Comparison of ENCODE assay signal across 33 mouse cellular contexts in the genomic region with DNA sequence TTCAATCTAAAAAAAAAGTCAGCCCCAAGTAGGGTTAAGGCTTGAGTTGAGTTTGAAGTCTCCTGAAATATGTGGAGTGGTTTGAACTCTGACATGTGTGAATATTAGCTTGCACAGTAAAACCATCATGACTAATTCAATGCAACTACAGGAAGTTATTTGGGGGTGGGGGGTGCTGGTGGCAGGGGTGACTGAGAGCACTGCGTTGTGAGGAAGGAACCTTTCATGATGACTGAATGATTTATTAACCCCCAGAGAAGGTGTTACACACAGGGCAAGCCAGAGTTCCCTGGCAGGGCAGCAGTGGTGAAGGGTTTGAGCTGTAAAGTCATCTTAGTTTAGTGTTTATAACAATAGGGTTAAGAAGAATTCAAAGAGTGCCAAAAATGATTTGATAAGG. TPM values are rescaled to one million over a fixed set of nuclear protein-coding genes. Genes with fewer than 3 reads are reported as not detected.
DNase-seq lines count a peak whose midpoint lies in the region; ATAC-seq and TF ChIP-seq lines count a peak whose summit lies in the region.
"Had no signal": no experiment of that assay in that cellular context is flagged by ENCODE, and none has a peak within 500 bp of the region (broad histone marks: within the 10 kb centered on the region; RNA-seq: fewer than 3 reads in every experiment).

No protein-coding gene starts in this region.

- peaks cover 3% of the 10 kb centered on the region; the same call in 1 of the 2 replicates for H3K4me1 ChIP-seq in kidney, adult 2 months (ENCODE audit: control insufficient read depth, insufficient read depth, low read length)
- no peaks in the 10 kb centered on the region; the same call in 1 of the 2 replicates for H3K4me1 ChIP-seq in limb, embryonic 11.5 days (ENCODE audit: control insufficient read depth, insufficient read depth, low read length)
- peaks cover 57% of the 10 kb centered on the region for H3K4me1 ChIP-seq in limb, embryonic 10.5 days
- no peaks in the 10 kb centered on the region for H3K4me1 ChIP-seq in lung, postnatal 0 days (ENCODE audit: insufficient read depth, low read depth, low read length)
- H3K4me1 ChIP-seq: liver, embryonic 13.5 days; stomach, embryonic 15.5 days had no signal

- DNase-seq in kidney, adult 2 months = peak; percentile 9
- no peak for DNase-seq in kidney, adult 18-20 months
- no peak for DNase-seq in limb, embryonic 11.5 days (ENCODE audit: low spot score)
- no peak for DNase-seq in limb, embryonic 10.5 days (ENCODE audit: low spot score)
- no peak for DNase-seq in lung, postnatal 0 days (ENCODE audit: low spot score)
- no peak for DNase-seq in thymus, adult 18-20 months
- DNase-seq: adrenal gland, postnatal 14 days; cerebellum, adult 11 months; cerebellum, adult 9-10 months; cerebellum, postnatal 36 days; gastrocnemius, postnatal 25 days; heart, adult 2 months; heart, postnatal 10 days; liver, embryonic 13.5 days; lung, adult 18-20 months; lung, postnatal 10 days; midbrain, embryonic 14.5 days; retina, postnatal 1 day; right cerebral cortex, postnatal 14 days; thymus, postnatal 25 days had no signal

- no peak overlapping the region for H3K9ac ChIP-seq in limb, embryonic 11.5 days (ENCODE audit: low read length)
- no peak overlapping the region for H3K9ac ChIP-seq in lung, postnatal 0 days (replicated peaks; ENCODE audit: low read depth)
- H3K9ac ChIP-seq: embryonic facial prominence, embryonic 12.5 days; heart, embryonic 13.5 days; hindbrain, embryonic 15.5 days; kidney, embryonic 15.5 days; limb, embryonic 15.5 days; liver, embryonic 13.5 days; stomach, embryonic 15.5 days had no signal

- ATAC-seq in limb, embryonic 11.5 days (ENCODE audit: insufficient number of reproducible peaks, low FRiP score, low TSS enrichment, low read depth) = peak; percentile 44; the same call in 1 of the 2 replicates
- peak; percentile 63 to 71 for ATAC-seq in hematopoietic stem cell, adult 5-6 weeks (replicated peaks in 1 of 2; ENCODE audit: insufficient read depth in 1 of 2, low FRiP score in 2 of 2, low TSS enrichment in 1 of 2, low read depth in 1 of 2, poor library complexity in 2 of 2, severe bottlenecking in 2 of 2)
- ATAC-seq in lung, postnatal 0 days = no peak
- ATAC-seq: CD4-positive, CD25-positive, alpha-beta regulatory T cell, adult 4 months; forebrain, embryonic 14.5 days had no signal

- no peak for TF ChIP-seq EP300 in lung, postnatal 0 days (IDR thresholded peaks at IDR 0.05)

- no peak for TF ChIP-seq POLR2A in kidney, adult 2 months (IDR thresholded peaks at IDR 0.05; ENCODE audit: low read depth, low read length)

- WGBS in kidney, adult 2 months = 2% methylated on average over 1 of the region's 1 CpGs
- WGBS in limb, embryonic 11.5 days = 0% methylated on average over 1 of the region's 1 CpGs
- WGBS in limb, embryonic 10.5 days = 3% methylated on average over 1 of the region's 1 CpGs
- 11% methylated on average over 1 of the region's 1 CpGs for WGBS in lung, postnatal 0 days

- no peak overlapping the region for H3K4me3 ChIP-seq in kidney, adult 2 months (ENCODE audit: insufficient read depth, low read depth, low read length)
- H3K4me3 ChIP-seq in limb, embryonic 11.5 days (ENCODE audit: low read depth, low read length) = no peak overlapping the region
- no peak overlapping the region for H3K4me3 ChIP-seq in limb, embryonic 10.5 days
- H3K4me3 ChIP-seq in lung, postnatal 0 days (ENCODE audit: low read depth, low read length) = no peak overlapping the region
- H3K4me3 ChIP-seq: embryonic facial prominence, embryonic 12.5 days; heart, adult 2 months; heart, embryonic 13.5 days; hindbrain, embryonic 10.5 days; hindbrain, embryonic 15.5 days; kidney, embryonic 15.5 days; layer of hippocampus, adult 2 months; left cerebral cortex, adult 2 months; limb, embryonic 15.5 days; liver, embryonic 13.5 days; stomach, embryonic 15.5 days had no signal

- no peak overlapping the region for H3K27ac ChIP-seq in kidney, adult 2 months (ENCODE audit: insufficient read depth, low read depth, low read length)
- H3K27ac ChIP-seq in limb, embryonic 11.5 days (replicated peaks; ENCODE audit: low read depth, low read length) = no peak overlapping the region
- no peak overlapping the region for H3K27ac ChIP-seq in limb, embryonic 10.5 days
- H3K27ac ChIP-seq in lung, postnatal 0 days (ENCODE audit: low read length) = no peak overlapping the region
- H3K27ac ChIP-seq: embryonic facial prominence, embryonic 12.5 days; heart, adult 2 months; heart, embryonic 13.5 days; hindbrain, embryonic 10.5 days; hindbrain, embryonic 15.5 days; kidney, embryonic 15.5 days; layer of hippocampus, adult 2 months; left cerebral cortex, adult 2 months; limb, embryonic 15.5 days; liver, embryonic 13.5 days; macrophage; stomach, embryonic 15.5 days had no signal

- H3K4me2 ChIP-seq in limb, embryonic 11.5 days (ENCODE audit: low read depth, severe bottlenecking) = no peak overlapping the region
- H3K4me2 ChIP-seq in lung, postnatal 0 days (replicated peaks; ENCODE audit: low read depth, low read length) = no peak overlapping the region
- H3K4me2 ChIP-seq: embryonic facial prominence, embryonic 12.5 days; heart, embryonic 13.5 days; hindbrain, embryonic 15.5 days; kidney, embryonic 15.5 days; limb, embryonic 15.5 days; liver, embryonic 13.5 days; stomach, embryonic 15.5 days had no signal

- H3K36me3 ChIP-seq in kidney, adult 2 months (ENCODE audit: control insufficient read depth, insufficient read depth, low read length) = no peaks in the 10 kb centered on the region
- H3K36me3 ChIP-seq in limb, embryonic 11.5 days (ENCODE audit: control insufficient read depth, insufficient read depth, low read length) = no peaks in the 10 kb centered on the region
- no peaks in the 10 kb centered on the region for H3K36me3 ChIP-seq in limb, embryonic 10.5 days
- H3K36me3 ChIP-seq in lung, postnatal 0 days (ENCODE audit: insufficient read depth, low read length) = no peaks in the 10 kb centered on the region
- H3K36me3 ChIP-seq: embryonic facial prominence, embryonic 12.5 days; heart, embryonic 13.5 days; hindbrain, embryonic 10.5 days; hindbrain, embryonic 15.5 days; kidney, embryonic 15.5 days; limb, embryonic 15.5 days; liver, embryonic 13.5 days; stomach, embryonic 15.5 days had no signal

- no peaks in the 10 kb centered on the region for H3K9me3 ChIP-seq in limb, embryonic 11.5 days (ENCODE audit: control insufficient read depth, low read length)
- no peaks in the 10 kb centered on the region for H3K9me3 ChIP-seq in limb, embryonic 10.5 days (replicated peaks)
- H3K9me3 ChIP-seq in lung, postnatal 0 days (ENCODE audit: low read length) = no peaks in the 10 kb centered on the region
- H3K9me3 ChIP-seq: embryonic facial prominence, embryonic 12.5 days; heart, embryonic 13.5 days; hindbrain, embryonic 10.5 days; hindbrain, embryonic 15.5 days; kidney, embryonic 15.5 days; limb, embryonic 15.5 days; liver, embryonic 13.5 days; stomach, embryonic 15.5 days had no signal

- TF ChIP-seq CTCF in kidney, adult 2 months (conservative IDR thresholded peaks at IDR 0.05; ENCODE audit: insufficient read depth, insufficient read length, low read depth, low read length) = no peak
- TF ChIP-seq CTCF in lung, postnatal 0 days (IDR thresholded peaks at IDR 0.05) = no peak

- H3K27me3 ChIP-seq in kidney, adult 2 months (replicated peaks; ENCODE audit: control insufficient read depth, insufficient read depth, low read length) = no peaks in the 10 kb centered on the region
- peaks cover 3% of the 10 kb centered on the region; the same call in 1 of the 2 replicates for H3K27me3 ChIP-seq in limb, embryonic 11.5 days (ENCODE audit: control insufficient read depth, insufficient read depth, low read length)
- H3K27me3 ChIP-seq in limb, embryonic 10.5 days (ENCODE audit: low read depth, poor library complexity, severe bottlenecking) = peaks cover 42% of the 10 kb centered on the region
- H3K27me3 ChIP-seq in lung, postnatal 0 days (replicated peaks; ENCODE audit: insufficient read depth, low read length) = no peaks in the 10 kb centered on the region
- H3K27me3 ChIP-seq: embryonic facial prominence, embryonic 12.5 days; heart, embryonic 13.5 days; hindbrain, embryonic 15.5 days; limb, embryonic 15.5 days; liver, embryonic 13.5 days; stomach, embryonic 15.5 days had no signal

RNA-seq across cellular contexts. Expression of a gene that starts 60.0 kb away (rescaled TPM):
- 46.5 and 47.1 TPM in 2 replicates for polyA plus RNA-seq in kidney, adult 2 months (2012; rRNA removed)
- 27.6 and 32.1 TPM in 2 replicates for polyA plus RNA-seq in limb, embryonic 11.5 days (2014; fragmentation: Nextera tagmentation; extraction: Ambion mirVana)
- 6.7 and 21.3 TPM in 2 replicates for polyA plus RNA-seq in limb, embryonic 10.5 days (2016; fragmentation: Nextera tagmentation; extraction: Ambion mirVana)
- 16.8 and 16.9 TPM in 2 replicates for total RNA-seq in hematopoietic stem cell, adult 5-6 weeks (2017)
- 40.5 and 45.4 TPM in 2 replicates for polyA plus RNA-seq in lung, postnatal 0 days (2015; fragmentation: Nextera tagmentation; extraction: Ambion mirVana)
